Comparison of ENCODE assay signal across 11 mouse cellular contexts in genomic region chr17:33649781-33650475, GRCm38 (mm10). TPM values are rescaled to one million over a fixed set of nuclear protein-coding genes. Genes with fewer than 3 reads are reported as not detected.
DNase-seq lines count a peak whose midpoint lies in the region; ATAC-seq and TF ChIP-seq lines count a peak whose summit lies in the region.
"Had no signal": no experiment of that assay in that cellular context is flagged by ENCODE, and none has a peak within 500 bp of the region (broad histone marks: within the 10 kb centered on the region; RNA-seq: fewer than 3 reads in every experiment).

No protein-coding gene starts in this region.

- no peak overlapping the region for H3K9ac ChIP-seq in heart, embryonic 12.5 days
- no peak overlapping the region for H3K9ac ChIP-seq in midbrain, embryonic 11.5 days (ENCODE audit: low read length)
- H3K9ac ChIP-seq in intestine, embryonic 15.5 days = no peak overlapping the region
- H3K9ac ChIP-seq in stomach, postnatal 0 days (ENCODE audit: low read length) = no peak overlapping the region

- no peaks in the 10 kb centered on the region for H3K27me3 ChIP-seq in heart, embryonic 12.5 days (replicated peaks)
- H3K27me3 ChIP-seq in midbrain, embryonic 11.5 days (ENCODE audit: control insufficient read depth, insufficient read depth, low read length) = no peaks in the 10 kb centered on the region
- H3K27me3 ChIP-seq in midbrain, embryonic 10.5 days (ENCODE audit: low read depth, poor library complexity, severe bottlenecking) = no peaks in the 10 kb centered on the region
- H3K27me3 ChIP-seq in intestine, embryonic 15.5 days (replicated peaks) = no peaks in the 10 kb centered on the region
- H3K27me3 ChIP-seq in stomach, postnatal 0 days (ENCODE audit: control insufficient read depth, insufficient read depth, low read length) = no peaks in the 10 kb centered on the region

- TF ChIP-seq EP300 in stomach, postnatal 0 days (optimal IDR thresholded peaks at IDR 0.05) = no peak

- H3K36me3 ChIP-seq in heart, embryonic 12.5 days = peaks cover 92% of the 10 kb centered on the region
- peaks cover 53% of the 10 kb centered on the region for H3K36me3 ChIP-seq in midbrain, embryonic 11.5 days (ENCODE audit: control insufficient read depth, insufficient read depth, low read length)
- H3K36me3 ChIP-seq in midbrain, embryonic 10.5 days = peaks cover 100% of the 10 kb centered on the region
- H3K36me3 ChIP-seq in intestine, embryonic 15.5 days = peaks cover 50% of the 10 kb centered on the region
- peaks cover 33% of the 10 kb centered on the region for H3K36me3 ChIP-seq in stomach, postnatal 0 days (ENCODE audit: control insufficient read depth, insufficient read depth, low read length)

- no peak for TF ChIP-seq CTCF in stomach, postnatal 0 days (IDR thresholded peaks at IDR 0.05; ENCODE audit: low read depth)

- H3K27ac ChIP-seq in heart, embryonic 12.5 days (ENCODE audit: poor library complexity, severe bottlenecking) = no peak overlapping the region
- no peak overlapping the region for H3K27ac ChIP-seq in midbrain, embryonic 11.5 days (ENCODE audit: low read depth, low read length)
- H3K27ac ChIP-seq in midbrain, embryonic 10.5 days (replicated peaks) = no peak overlapping the region
- H3K27ac ChIP-seq in intestine, embryonic 15.5 days = no peak overlapping the region
- no peak overlapping the region for H3K27ac ChIP-seq in stomach, postnatal 0 days (replicated peaks)

- no peak overlapping the region for H3K4me3 ChIP-seq in heart, embryonic 12.5 days
- no peak overlapping the region for H3K4me3 ChIP-seq in midbrain, embryonic 11.5 days (ENCODE audit: low read depth, low read length)
- no peak overlapping the region for H3K4me3 ChIP-seq in midbrain, embryonic 10.5 days
- no peak overlapping the region for H3K4me3 ChIP-seq in intestine, embryonic 15.5 days (replicated peaks)
- H3K4me3 ChIP-seq in stomach, postnatal 0 days (ENCODE audit: low read depth, low read length) = no peak overlapping the region

- 97% methylated on average over 34 of the region's 34 CpGs for WGBS in heart, embryonic 12.5 days
- 98% methylated on average over 34 of the region's 34 CpGs for WGBS in midbrain, embryonic 11.5 days
- 98% methylated on average over 34 of the region's 34 CpGs for WGBS in midbrain, embryonic 10.5 days
- 98% methylated on average over 34 of the region's 34 CpGs for WGBS in intestine, embryonic 15.5 days
- 98% methylated on average over 34 of the region's 34 CpGs for whole genome bisulfite sequencing in stomach, postnatal 0 days

- DNase-seq in heart, postnatal 10 days = no peak
- DNase-seq in midbrain, embryonic 11.5 days (ENCODE audit: low spot score, missing footprints) = no peak
- no peak for DNase-seq in midbrain, embryonic 10.5 days (ENCODE audit: low spot score)
- no peak for DNase-seq in stomach, postnatal 0 days (ENCODE audit: low spot score)
- no peak for DNase-seq in MN1 (ENCODE audit: low spot score)
- DNase-seq: gastrocnemius, postnatal 14 days; kidney, postnatal 36 days; left cerebral cortex, postnatal 4 days had no signal

- H3K4me1 ChIP-seq in heart, embryonic 12.5 days (replicated peaks) = no peaks in the 10 kb centered on the region
- H3K4me1 ChIP-seq in midbrain, embryonic 11.5 days (ENCODE audit: control insufficient read depth, insufficient read depth, low read length) = no peaks in the 10 kb centered on the region
- no peaks in the 10 kb centered on the region for H3K4me1 ChIP-seq in midbrain, embryonic 10.5 days
- no peaks in the 10 kb centered on the region for H3K4me1 ChIP-seq in intestine, embryonic 15.5 days (replicated peaks)
- H3K4me1 ChIP-seq in stomach, postnatal 0 days (replicated peaks; ENCODE audit: control insufficient read depth, insufficient read depth) = no peaks in the 10 kb centered on the region

- H3K9me3 ChIP-seq in heart, embryonic 12.5 days (replicated peaks) = no peaks in the 10 kb centered on the region
- no peaks in the 10 kb centered on the region for H3K9me3 ChIP-seq in midbrain, embryonic 11.5 days (ENCODE audit: control insufficient read depth, low read length)
- no peaks in the 10 kb centered on the region for H3K9me3 ChIP-seq in midbrain, embryonic 10.5 days (replicated peaks)
- no peaks in the 10 kb centered on the region for H3K9me3 ChIP-seq in intestine, embryonic 15.5 days
- no peaks in the 10 kb centered on the region for H3K9me3 ChIP-seq in stomach, postnatal 0 days (ENCODE audit: control insufficient read depth, low read length)

- ATAC-seq in heart, embryonic 12.5 days (ENCODE audit: insufficient number of reproducible peaks, low FRiP score) = peak; percentile 56
- ATAC-seq in midbrain, embryonic 11.5 days (ENCODE audit: low FRiP score) = peak; percentile 35; the same call in 1 of the 2 replicates
- peak; percentile 62 for ATAC-seq in intestine, embryonic 15.5 days
- ATAC-seq in stomach, postnatal 0 days (ENCODE audit: low FRiP score, low TSS enrichment) = peak; percentile 48
- ATAC-seq in CD4-positive, CD25-positive, alpha-beta regulatory T cell, adult 4 months = no peak

- no peak overlapping the region for H3K4me2 ChIP-seq in heart, embryonic 12.5 days
- H3K4me2 ChIP-seq in midbrain, embryonic 11.5 days = no peak overlapping the region
- H3K4me2 ChIP-seq in intestine, embryonic 15.5 days (replicated peaks) = no peak overlapping the region
- no peak overlapping the region for H3K4me2 ChIP-seq in stomach, postnatal 0 days (replicated peaks; ENCODE audit: low read depth)

- intact Hi-C loops in heart, postnatal 10 days (cut with DNase I) = no loop called here

RNA-seq across cellular contexts. Expression of gene Pram1, which starts 12.1 kb away (rescaled TPM):
- 0.14 and 0.67 TPM in 2 replicates for polyA plus RNA-seq in heart, embryonic 12.5 days (2016; fragmentation: Nextera tagmentation; extraction: Ambion mirVana)
- under 1 TPM in 1 of 2 experiments, not detected in 1; 0.47 TPM for total RNA-seq in heart, postnatal 10 days (2021)
- 0.21 and 0.93 TPM in 2 replicates for polyA plus RNA-seq in midbrain, embryonic 11.5 days (2014; fragmentation: Nextera tagmentation; extraction: Ambion mirVana)
- 0.22 and 0.30 TPM in 2 replicates for polyA plus RNA-seq in midbrain, embryonic 10.5 days (2016; fragmentation: Nextera tagmentation; extraction: Ambion mirVana)
- 0.53 and 0.90 TPM in 2 replicates for polyA plus RNA-seq in intestine, embryonic 15.5 days (2015; fragmentation: Nextera tagmentation; extraction: Ambion mirVana)
- polyA plus RNA-seq in stomach, postnatal 0 days (2015; fragmentation: Nextera tagmentation; extraction: Ambion mirVana) = 0.19 and 0.27 TPM in 2 replicates
- polyA plus RNA-seq in CD4-positive, CD25-positive, alpha-beta regulatory T cell, adult 4 months (2017; shearing (Covaris generic)) = 1 to 10 TPM; 1.3 to 2.4 TPM
- total RNA-seq: gastrocnemius, postnatal 14 days had no signal

RNA-seq across cellular contexts. Expression of gene Zfp414, which starts 21.0 kb away (rescaled TPM):
- polyA plus RNA-seq in heart, embryonic 12.5 days (2016; fragmentation: Nextera tagmentation; extraction: Ambion mirVana) = 31.6 and 32.4 TPM in 2 replicates
- 10 to 100 TPM; 18.9 to 19.8 TPM for total RNA-seq in heart, postnatal 10 days (2021)
- polyA plus RNA-seq in midbrain, embryonic 11.5 days (2014; fragmentation: Nextera tagmentation; extraction: Ambion mirVana) = 62.5 and 68.0 TPM in 2 replicates
- 54.3 and 67.0 TPM in 2 replicates for polyA plus RNA-seq in midbrain, embryonic 10.5 days (2016; fragmentation: Nextera tagmentation; extraction: Ambion mirVana)
- polyA plus RNA-seq in intestine, embryonic 15.5 days (2015; fragmentation: Nextera tagmentation; extraction: Ambion mirVana) = 37.0 and 37.7 TPM in 2 replicates
- 23.7 and 27.5 TPM in 2 replicates for polyA plus RNA-seq in stomach, postnatal 0 days (2015; fragmentation: Nextera tagmentation; extraction: Ambion mirVana)
- 10 to 100 TPM; 51.4 to 82.4 TPM for polyA plus RNA-seq in CD4-positive, CD25-positive, alpha-beta regulatory T cell, adult 4 months (2017; shearing (Covaris generic))

RNA-seq across cellular contexts. Expression of gene Hnrnpm, which starts 36.7 kb away (rescaled TPM):
- polyA plus RNA-seq in heart, embryonic 12.5 days (2016; fragmentation: Nextera tagmentation; extraction: Ambion mirVana) = 257 and 259 TPM in 2 replicates
- 100 to 1,000 TPM; 127 to 144 TPM for total RNA-seq in heart, postnatal 10 days (2021)
- 581 and 639 TPM in 2 replicates for polyA plus RNA-seq in midbrain, embryonic 11.5 days (2014; fragmentation: Nextera tagmentation; extraction: Ambion mirVana)
- polyA plus RNA-seq in midbrain, embryonic 10.5 days (2016; fragmentation: Nextera tagmentation; extraction: Ambion mirVana) = 511 and 521 TPM in 2 replicates
- polyA plus RNA-seq in intestine, embryonic 15.5 days (2015; fragmentation: Nextera tagmentation; extraction: Ambion mirVana) = 276 and 325 TPM in 2 replicates
- polyA plus RNA-seq in stomach, postnatal 0 days (2015; fragmentation: Nextera tagmentation; extraction: Ambion mirVana) = 115 and 122 TPM in 2 replicates
- polyA plus RNA-seq in CD4-positive, CD25-positive, alpha-beta regulatory T cell, adult 4 months (2017; shearing (Covaris generic)) = 100 to 1,000 TPM; 297 to 326 TPM
